Mouse (Mus musculus) v-Abl transformed pro-B cells (cell line): ENCODE data around the gene Lcn2.

Experiments used
- in situ Hi-C, 2 experiments: fragments of 400-800 bp; cut with MboI; formaldehyde crosslinking; loops; one replicate each; pipeline ENCODE4 v1.15.1; 2025; ENCODE audit not compliant: unreplicated experiment in 2 of 2

The Lcn2 gene

DNA sequence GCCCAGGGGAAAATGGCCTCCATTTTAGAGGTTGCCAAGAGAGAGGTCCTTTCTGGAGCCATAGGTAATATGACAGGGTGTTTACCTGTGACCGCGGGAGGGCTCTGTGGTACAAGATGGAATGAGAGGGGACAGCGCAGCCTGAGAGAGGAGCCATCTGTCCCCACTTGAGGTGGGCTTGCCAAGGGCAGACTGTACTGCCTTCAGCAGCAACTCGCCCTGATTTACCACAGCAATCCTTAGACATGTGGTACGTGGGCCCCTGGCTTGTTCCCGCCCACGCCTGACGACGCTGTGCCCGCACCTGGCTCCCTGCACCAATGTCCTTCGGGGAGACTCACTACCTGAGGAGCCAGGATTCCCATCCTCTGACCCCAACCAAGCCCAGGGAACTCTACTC lies 39.7 kb downstream of the Lcn2 start:
- in situ Hi-C loops = loop anchor here in 1 of 2 experiments (5.0 kb wide), 1 partner anchor 41 kb away; no protein-coding TSS in a partner anchor

DNA sequence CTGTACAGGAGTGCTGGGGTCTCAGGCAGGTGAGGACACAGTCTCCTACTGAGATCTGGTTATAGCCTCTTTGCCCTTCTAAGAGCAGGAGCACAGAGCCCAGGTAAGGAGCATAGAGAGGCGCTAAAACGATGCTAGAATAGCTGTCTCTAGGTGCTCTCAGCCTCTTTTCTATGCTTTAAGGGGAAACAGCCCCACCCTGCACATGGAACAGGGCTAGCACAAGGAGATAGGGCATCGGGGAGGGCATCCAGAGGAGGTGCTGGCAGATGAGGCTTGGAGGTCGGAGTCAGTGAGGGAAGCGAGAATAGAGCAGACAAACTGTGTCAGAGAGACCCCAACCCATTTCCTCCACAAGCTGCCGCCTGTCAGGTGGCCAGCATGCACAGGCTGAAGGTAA lies 41.0 kb downstream of the Lcn2 start:
- in situ Hi-C loops = loop anchor here in 1 of 2 experiments (5.0 kb wide), 1 partner anchor 40 kb away; no protein-coding TSS in a partner anchor

- in situ Hi-C loops = loop anchor here in 1 of 2 experiments (5.0 kb wide), 1 partner anchor 37 kb away; no protein-coding TSS in a partner anchor
Measured at GRCm38 (mm10) chr2:32344598-32345321, 43.3 kb downstream of the Lcn2 start.

- in situ Hi-C loops = no loop called here
Measured at GRCm38 (mm10) chr2:32344056-32344455, 44.0 kb downstream of the Lcn2 start.

GRCm38 (mm10) chr2:32343351-32343671 lies 44.7 kb downstream of the Lcn2 start:
- in situ Hi-C loops = no loop called here

- in situ Hi-C loops = no loop called here
Measured at GRCm38 (mm10) chr2:32342539-32343350, 45.3 kb downstream of the Lcn2 start.

DNA sequence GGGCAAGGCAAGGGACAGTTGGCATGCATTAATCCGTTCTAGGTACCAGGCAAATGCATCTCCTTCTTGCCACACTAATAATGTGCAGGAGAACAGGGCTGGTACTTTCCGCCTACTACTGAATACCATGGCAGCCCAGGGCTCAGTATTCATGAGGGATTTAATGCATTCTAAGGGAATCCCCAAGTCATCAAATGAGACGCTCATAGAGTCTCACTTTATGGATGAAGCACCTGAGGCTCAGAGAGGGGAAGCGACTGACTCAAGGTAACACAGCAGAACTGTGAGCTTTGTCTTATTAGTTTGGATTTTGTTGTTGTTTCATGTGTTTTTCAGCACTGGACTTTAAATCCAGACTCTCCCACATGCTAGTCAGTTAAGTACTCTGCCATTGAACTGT lies 46.0 kb downstream of the Lcn2 start:
- in situ Hi-C loops = no loop called here

GRCm38 (mm10) chr2:32341634-32341939 lies 46.5 kb downstream of the Lcn2 start:
- in situ Hi-C loops = no loop called here

DNA sequence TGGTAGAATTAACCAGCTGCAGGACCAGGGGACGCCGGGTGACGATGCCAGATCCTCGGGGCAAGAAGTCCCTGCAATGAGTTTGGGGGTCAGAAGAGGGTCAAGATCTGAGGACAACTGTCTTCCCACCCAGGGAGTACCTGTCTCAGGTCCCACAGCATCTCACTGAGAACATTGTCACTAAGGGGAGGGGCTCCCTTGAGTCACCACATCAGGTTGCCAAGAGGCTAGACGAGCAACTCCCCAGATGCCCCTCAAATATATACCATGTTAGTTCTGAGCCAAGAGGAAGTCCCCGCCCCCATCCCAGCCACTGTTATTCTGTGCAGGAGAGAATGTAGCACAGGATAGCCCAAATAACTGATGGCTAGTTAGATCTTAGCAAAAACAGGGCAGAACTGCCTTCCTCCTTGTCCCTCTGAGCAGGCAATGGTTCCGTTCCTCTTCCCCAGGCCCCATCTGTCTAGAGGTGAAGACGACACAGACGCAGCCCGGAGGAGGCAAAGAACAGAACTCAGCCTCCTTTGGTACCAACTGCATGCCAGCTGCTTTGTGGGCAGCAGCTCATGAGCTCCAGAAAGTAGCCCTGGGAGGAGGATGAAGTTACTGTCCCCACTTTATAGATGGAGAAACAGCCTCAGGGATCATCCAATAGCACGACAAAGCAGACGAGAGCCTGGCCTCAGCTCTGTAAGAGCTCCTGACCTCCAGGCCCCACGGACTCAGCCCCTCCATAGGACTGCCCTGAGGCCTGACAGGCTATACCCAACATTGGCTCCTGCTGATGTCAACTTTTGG lies 47.0 kb downstream of the Lcn2 start:
- in situ Hi-C loops = no loop called here

- in situ Hi-C loops = no loop called here
Measured at GRCm38 (mm10) chr2:32339912-32340642, 48.0 kb downstream of the Lcn2 start.

DNA sequence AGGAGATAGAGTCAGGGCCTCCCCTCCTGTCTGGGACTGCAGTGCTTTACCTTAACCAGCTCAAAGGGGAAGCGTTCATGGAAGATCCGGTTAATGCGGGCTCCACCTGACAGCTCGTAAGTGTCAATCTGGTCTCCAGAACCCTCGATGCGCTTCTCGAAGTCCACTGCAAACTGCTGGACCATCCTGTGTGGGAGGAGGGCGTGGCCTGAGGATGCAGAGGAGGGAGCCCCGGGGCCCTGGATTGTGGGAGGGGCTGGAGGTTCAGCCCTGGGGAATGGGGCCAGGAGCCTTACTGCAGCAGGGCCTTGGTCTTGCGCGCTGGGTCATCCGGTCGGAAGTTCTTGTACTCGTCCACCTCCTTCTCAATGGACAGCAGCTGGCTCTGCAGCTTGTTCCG lies 52.2 kb downstream of the Lcn2 start:
- in situ Hi-C loops = no loop called here
